Comparison of ENCODE assay signal across 10 mouse cellular contexts in the genomic region with DNA sequence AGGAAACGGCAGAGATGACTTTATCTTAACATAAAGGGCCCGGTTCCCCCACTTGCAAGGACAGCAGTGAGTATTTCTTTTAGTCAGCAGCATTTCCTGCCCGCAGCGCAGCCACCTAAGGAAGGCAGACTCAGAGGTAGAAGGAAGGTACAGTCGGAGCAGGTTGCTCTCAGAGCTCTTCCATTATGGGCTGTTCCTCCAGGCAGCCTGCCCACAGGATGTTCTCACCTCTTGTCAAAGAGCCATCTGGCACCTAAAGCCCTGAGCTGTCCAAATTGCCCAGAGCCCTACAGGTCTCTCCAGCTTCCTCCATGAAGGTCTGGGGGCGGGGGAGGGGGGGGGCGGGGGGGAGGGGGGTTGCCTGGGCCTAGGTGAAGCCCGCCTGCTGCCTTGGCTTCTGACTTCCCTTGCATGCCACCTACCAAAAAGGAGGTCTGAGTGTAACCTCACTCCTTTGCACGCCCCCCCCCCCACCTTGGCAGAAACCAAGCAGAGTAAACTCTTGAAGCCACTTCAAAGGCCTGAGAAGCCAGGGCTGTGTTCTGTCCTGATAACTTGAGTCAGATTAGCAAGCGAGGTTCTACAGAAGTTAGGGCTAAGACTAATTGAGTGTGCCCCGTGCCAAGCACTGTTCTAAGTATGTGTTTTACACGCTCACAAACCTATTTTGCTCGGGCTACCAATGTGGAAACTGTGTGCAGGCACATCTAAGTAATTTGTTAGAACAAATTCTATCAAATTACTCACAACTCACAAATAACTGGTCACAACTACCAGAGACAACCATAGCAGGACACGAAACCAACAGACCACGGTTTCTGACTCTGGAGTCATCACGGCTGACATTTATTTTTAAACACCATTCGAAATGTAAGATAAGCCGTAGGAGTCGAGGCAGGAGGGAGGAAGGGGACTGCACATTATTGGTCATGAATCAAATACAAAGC. TPM values are rescaled to one million over a fixed set of nuclear protein-coding genes. Genes with fewer than 3 reads are reported as not detected.
DNase-seq lines count a peak whose midpoint lies in the region; ATAC-seq and TF ChIP-seq lines count a peak whose summit lies in the region.
"Had no signal": no experiment of that assay in that cellular context is flagged by ENCODE, and none has a peak within 500 bp of the region (broad histone marks: within the 10 kb centered on the region; RNA-seq: fewer than 3 reads in every experiment).

No protein-coding gene starts in this region.

- TF ChIP-seq POLR2A in lung, adult 2 months (IDR thresholded peaks at IDR 0.05; ENCODE audit: borderline replicate concordance, extremely low read depth, low read depth, low read length) = no peak

- WGBS in forebrain, embryonic 14.5 days = 70% methylated on average over 18 of the region's 19 CpGs
- WGBS in forebrain, postnatal 0 days = 70% methylated on average over 17 of the region's 19 CpGs
- 21% methylated on average over 17 of the region's 19 CpGs for WGBS in heart, embryonic 10.5 days
- whole genome bisulfite sequencing in lung, adult 2 months = 46% methylated on average over 18 of the region's 19 CpGs
- 83% methylated on average over 17 of the region's 19 CpGs for WGBS in midbrain, postnatal 0 days

- H3K36me3 ChIP-seq in forebrain, embryonic 14.5 days (ENCODE audit: control insufficient read depth, insufficient read depth, low read length) = no peaks in the 10 kb centered on the region
- no peaks in the 10 kb centered on the region for H3K36me3 ChIP-seq in forebrain, postnatal 0 days (ENCODE audit: insufficient read depth)
- H3K36me3 ChIP-seq in heart, embryonic 10.5 days = peaks cover 11% of the 10 kb centered on the region; the same call in 1 of the 2 replicates
- H3K36me3 ChIP-seq in midbrain, postnatal 0 days (ENCODE audit: insufficient read depth, low read length) = no peaks in the 10 kb centered on the region
- H3K36me3 ChIP-seq: embryonic facial prominence, embryonic 12.5 days had no signal

- H3K9me3 ChIP-seq in forebrain, embryonic 14.5 days (replicated peaks; ENCODE audit: control insufficient read depth, low read length) = no peaks in the 10 kb centered on the region
- H3K9me3 ChIP-seq in forebrain, postnatal 0 days (ENCODE audit: low read length) = no peaks in the 10 kb centered on the region
- H3K9me3 ChIP-seq in heart, embryonic 10.5 days = no peaks in the 10 kb centered on the region
- H3K9me3 ChIP-seq in midbrain, postnatal 0 days (ENCODE audit: low read length) = no peaks in the 10 kb centered on the region
- H3K9me3 ChIP-seq: embryonic facial prominence, embryonic 12.5 days had no signal

- DNase-seq in forebrain, embryonic 14.5 days (ENCODE audit: low spot score) = peak; percentile 71
- no peak for DNase-seq in forebrain, postnatal 0 days
- peak; percentile 55 for DNase-seq in adrenal gland, postnatal 25 days
- DNase-seq in heart, embryonic 10.5 days (ENCODE audit: low spot score) = peak; percentile 74
- peak; percentile 63 for DNase-seq in lung, adult 2 months
- DNase-seq in thymus, postnatal 0 days (ENCODE audit: low spot score) = peak; percentile 75
- no peak for DNase-seq in midbrain, postnatal 0 days (ENCODE audit: low spot score)
- no peak for DNase-seq in right cerebral cortex, adult 2 months (ENCODE audit: low spot score in 2 of 2)

- no peaks in the 10 kb centered on the region for H3K27me3 ChIP-seq in forebrain, embryonic 14.5 days (replicated peaks; ENCODE audit: control insufficient read depth, insufficient read depth, low read length)
- no peaks in the 10 kb centered on the region for H3K27me3 ChIP-seq in forebrain, postnatal 0 days (ENCODE audit: insufficient read depth, low read length)
- no peaks in the 10 kb centered on the region for H3K27me3 ChIP-seq in heart, embryonic 10.5 days (ENCODE audit: insufficient read depth, poor library complexity, severe bottlenecking)
- no peaks in the 10 kb centered on the region for H3K27me3 ChIP-seq in midbrain, postnatal 0 days (ENCODE audit: insufficient read depth, low read length)
- H3K27me3 ChIP-seq: embryonic facial prominence, embryonic 12.5 days had no signal

- no peak overlapping the region; the same call in 1 of the 2 replicates for H3K27ac ChIP-seq in forebrain, embryonic 14.5 days (ENCODE audit: low read depth, low read length)
- no peak overlapping the region for H3K27ac ChIP-seq in forebrain, postnatal 0 days (ENCODE audit: low read depth, low read length)
- H3K27ac ChIP-seq in heart, embryonic 10.5 days = peak overlapping the region; percentile 81
- no peak overlapping the region for H3K27ac ChIP-seq in midbrain, postnatal 0 days (ENCODE audit: low read depth, low read length)
- H3K27ac ChIP-seq: embryonic facial prominence, embryonic 12.5 days; macrophage had no signal

- no peak for TF ChIP-seq CTCF in forebrain, postnatal 0 days (IDR thresholded peaks at IDR 0.05; ENCODE audit: low read depth)
- no peak for TF ChIP-seq CTCF in lung, adult 2 months (IDR thresholded peaks at IDR 0.05; ENCODE audit: insufficient read depth, low read length)
- no peak for TF ChIP-seq CTCF in midbrain, postnatal 0 days (IDR thresholded peaks at IDR 0.05)

- peaks cover 10% of the 10 kb centered on the region for H3K4me1 ChIP-seq in forebrain, embryonic 14.5 days (ENCODE audit: control insufficient read depth, insufficient read depth, low read length)
- peaks cover 5% of the 10 kb centered on the region; the same call in 1 of the 2 replicates for H3K4me1 ChIP-seq in forebrain, postnatal 0 days (ENCODE audit: insufficient read depth)
- peaks cover 66% of the 10 kb centered on the region for H3K4me1 ChIP-seq in heart, embryonic 10.5 days
- H3K4me1 ChIP-seq in lung, adult 2 months (ENCODE audit: control insufficient read depth, insufficient read depth, low read length) = peaks cover 6% of the 10 kb centered on the region
- H3K4me1 ChIP-seq in midbrain, postnatal 0 days (ENCODE audit: insufficient read depth, low read length) = no peaks in the 10 kb centered on the region

- peak; percentile 47 for ATAC-seq in forebrain, embryonic 14.5 days
- no peak for ATAC-seq in forebrain, postnatal 0 days
- ATAC-seq in midbrain, postnatal 0 days (ENCODE audit: low FRiP score) = no peak; the same call in 1 of the 2 replicates

- H3K4me2 ChIP-seq in forebrain, embryonic 14.5 days (ENCODE audit: low read length) = no peak overlapping the region
- no peak overlapping the region for H3K4me2 ChIP-seq in forebrain, postnatal 0 days (ENCODE audit: low read depth)
- no peak overlapping the region for H3K4me2 ChIP-seq in midbrain, postnatal 0 days (ENCODE audit: low read depth, low read length, poor library complexity, severe bottlenecking)
- H3K4me2 ChIP-seq: embryonic facial prominence, embryonic 12.5 days had no signal

- H3K4me3 ChIP-seq in forebrain, embryonic 14.5 days (ENCODE audit: low read depth, low read length) = no peak overlapping the region
- no peak overlapping the region for H3K4me3 ChIP-seq in forebrain, postnatal 0 days (ENCODE audit: low read depth, low read length)
- H3K4me3 ChIP-seq in heart, embryonic 10.5 days = peak overlapping the region; percentile 7; the same call in 1 of the 2 replicates
- H3K4me3 ChIP-seq in lung, adult 2 months (replicated peaks; ENCODE audit: extremely low read depth, low read depth, low read length) = no peak overlapping the region
- no peak overlapping the region for H3K4me3 ChIP-seq in midbrain, postnatal 0 days (ENCODE audit: low read depth, low read length)
- H3K4me3 ChIP-seq: embryonic facial prominence, embryonic 12.5 days had no signal

- H3K9ac ChIP-seq in forebrain, embryonic 14.5 days (ENCODE audit: low read length) = no peak overlapping the region
- H3K9ac ChIP-seq in forebrain, postnatal 0 days = no peak overlapping the region
- no peak overlapping the region for H3K9ac ChIP-seq in midbrain, postnatal 0 days (replicated peaks; ENCODE audit: low read length, poor library complexity, severe bottlenecking)
- H3K9ac ChIP-seq: embryonic facial prominence, embryonic 12.5 days had no signal

RNA-seq across cellular contexts. Expression of a gene that starts 5.7 kb away (rescaled TPM):
- polyA plus RNA-seq in forebrain, embryonic 14.5 days (2014; fragmentation: Nextera tagmentation; extraction: Ambion mirVana) = 23.7 and 24.0 TPM in 2 replicates
- total RNA-seq in forebrain, postnatal 0 days (2014; rRNA removed) = 25.5 and 27.9 TPM in 2 replicates
- polyA plus RNA-seq in forebrain, postnatal 0 days (2015; fragmentation: Nextera tagmentation; extraction: Ambion mirVana) = 15.9 and 23.0 TPM in 2 replicates
- total RNA-seq in adrenal gland, postnatal 25 days (2021) = 68.8 and 69.7 TPM in 2 replicates
- 45.2 and 51.3 TPM in 2 replicates for polyA plus RNA-seq in heart, embryonic 10.5 days (2016; fragmentation: Nextera tagmentation; extraction: Ambion mirVana)
- 3.6 TPM in 2 replicates for polyA plus RNA-seq in lung, adult 2 months (2012; rRNA removed)
- 13.1 and 14.7 TPM in 2 replicates for polyA plus RNA-seq in thymus, postnatal 0 days (2015; fragmentation: Nextera tagmentation; extraction: Ambion mirVana)
- 33.9 and 37.9 TPM in 2 replicates for total RNA-seq in midbrain, postnatal 0 days (2014; rRNA removed)
- 20.9 and 23.4 TPM in 2 replicates for polyA plus RNA-seq in midbrain, postnatal 0 days (2015; fragmentation: Nextera tagmentation; extraction: Ambion mirVana)

Comparison
In these comparisons a context has a peak if more than half of its experiments do, and no peak if none do; other contexts are left out.
1. DNase-seq: peak in forebrain, embryonic 14.5 days (single experiment), adrenal gland, postnatal 25 days (single experiment), heart, embryonic 10.5 days (single experiment), lung, adult 2 months (single experiment) and thymus, postnatal 0 days (single experiment); none in forebrain, postnatal 0 days (single experiment), midbrain, postnatal 0 days (single experiment) and right cerebral cortex, adult 2 months (0 of 2).